Mouse (Mus musculus): Measurements from ENCODE around the gene Rpl35. TPM values are rescaled to one million over a fixed set of nuclear protein-coding genes. Genes with fewer than 3 reads are reported as not detected.
"Not testable (repeated sequence)": the region's sequence is repeated elsewhere in the genome, so short reads cannot be mapped to it uniquely, and the experiment has no call there.

Rpl35 gene
- polyA plus RNA-seq, 2 experiments, result 465 to 714 TPM

DNA sequence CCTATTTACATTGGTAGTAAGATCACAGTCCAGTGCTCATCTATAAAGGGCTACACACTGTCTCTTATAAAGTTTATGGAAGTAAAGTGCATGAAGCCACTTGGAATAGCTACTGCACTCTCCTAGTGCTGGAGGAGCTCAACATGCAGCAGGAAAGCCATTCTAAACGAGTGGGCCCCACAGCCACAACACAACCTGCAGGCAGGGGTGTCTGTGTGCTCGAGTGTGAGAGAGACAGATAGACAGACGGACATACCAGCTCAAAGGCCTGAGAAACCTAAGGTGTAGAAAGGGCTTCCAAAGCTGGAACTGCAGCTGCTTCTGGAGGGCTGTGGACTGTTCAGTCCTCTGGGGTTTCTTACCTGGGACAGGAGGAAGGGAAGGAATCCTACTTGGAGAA lies 11.2 kb upstream of the Rpl35 start:
- no peak for ATAC-seq (ENCODE audit: insufficient read depth)
- TF ChIP-seq CTCF (IDR thresholded peaks at IDR 0.05; ENCODE audit: low read depth) (no peak), EP300 (IDR thresholded peaks at IDR 0.05; ENCODE audit: low read depth) (no peak)
- 64% methylated on average over 3 of the region's 3 CpGs for WGBS (ENCODE audit: insufficient replicate concordance)
- Histone ChIP-seq H3K4me2 (ENCODE audit: low read depth) (no peak overlapping the region), H3K4me1 (replicated peaks; ENCODE audit: control insufficient read depth in 2 of 2, insufficient read depth in 2 of 2, low read length in 1 of 2) (0 out of 4 replicates have a peak, but pooled peaks cover 0 to 4% of the 10 kb centered on the region in 2 experiments), H3K4me3 (ENCODE audit: insufficient read depth in 1 of 2, low read depth in 2 of 2, low read length in 2 of 2) (no peak overlapping the region), H3K36me3 (replicated peaks; ENCODE audit: control insufficient read depth, insufficient read depth, low read depth) (peaks cover 51% of the 10 kb centered on the region), H3K27ac (no peak overlapping the region), H3K9ac (replicated peaks) (no peak overlapping the region), H3K9me3 (ENCODE audit: control insufficient read depth, low read length) (no peaks in the 10 kb centered on the region), H3K27me3 (ENCODE audit: control insufficient read depth, insufficient read depth, low read length) (no peaks in the 10 kb centered on the region)
- DNase-seq (ENCODE audit: low read depth in 3 of 3, low spot score in 3 of 3), result no peak

DNA sequence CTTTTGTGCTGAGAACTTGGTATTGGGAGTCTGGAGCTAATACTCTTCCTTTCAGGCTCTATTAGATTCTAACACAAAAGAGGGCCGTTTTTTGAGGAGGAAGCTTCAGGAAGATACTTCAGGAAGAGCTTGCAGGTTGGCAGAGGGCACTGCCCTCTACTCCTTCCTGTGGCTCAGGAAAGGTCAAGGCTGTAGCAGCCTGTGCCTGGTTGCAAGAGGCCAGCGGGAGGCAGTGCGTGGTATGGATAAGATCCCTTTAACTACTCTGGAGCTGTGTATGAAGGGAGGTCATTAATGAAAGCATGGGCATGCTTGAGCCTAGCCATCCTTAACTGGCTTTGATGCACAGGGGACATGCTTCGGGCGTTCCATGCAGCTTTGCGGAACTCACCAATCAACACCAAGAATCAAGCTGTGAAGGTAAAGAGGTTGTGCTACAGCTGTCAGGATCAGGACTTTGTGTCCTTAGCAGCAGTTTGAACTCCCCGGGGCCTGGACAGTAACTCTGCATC lies 7.4 kb upstream of the Rpl35 start:
- Histone ChIP-seq H3K27me3 (ENCODE audit: control insufficient read depth, insufficient read depth, low read length) (no peaks in the 10 kb centered on the region), H3K4me1 (replicated peaks; ENCODE audit: control insufficient read depth in 2 of 2, insufficient read depth in 2 of 2, low read length in 1 of 2) (peaks cover 9 to 18% of the 10 kb centered on the region in 2 experiments), H3K4me2 (ENCODE audit: low read depth) (no peak overlapping the region), H3K36me3 (replicated peaks; ENCODE audit: control insufficient read depth, insufficient read depth, low read depth) (peaks cover 33% of the 10 kb centered on the region), H3K9me3 (ENCODE audit: control insufficient read depth, low read length) (no peaks in the 10 kb centered on the region), H3K27ac (no peak overlapping the region), H3K9ac (replicated peaks) (no peak overlapping the region), H3K4me3 (ENCODE audit: insufficient read depth in 1 of 2, low read depth in 2 of 2, low read length in 2 of 2) (no peak overlapping the region)
- TF ChIP-seq EP300 (IDR thresholded peaks at IDR 0.05; ENCODE audit: low read depth) (no peak), CTCF (IDR thresholded peaks at IDR 0.05; ENCODE audit: low read depth) (no peak)
- ATAC-seq (ENCODE audit: insufficient read depth) (no peak), DNase-seq (ENCODE audit: low read depth in 3 of 3, low spot score in 3 of 3) (no peak)
- WGBS (ENCODE audit: insufficient replicate concordance), result 76% methylated on average over 7 of the region's 7 CpGs

DNA sequence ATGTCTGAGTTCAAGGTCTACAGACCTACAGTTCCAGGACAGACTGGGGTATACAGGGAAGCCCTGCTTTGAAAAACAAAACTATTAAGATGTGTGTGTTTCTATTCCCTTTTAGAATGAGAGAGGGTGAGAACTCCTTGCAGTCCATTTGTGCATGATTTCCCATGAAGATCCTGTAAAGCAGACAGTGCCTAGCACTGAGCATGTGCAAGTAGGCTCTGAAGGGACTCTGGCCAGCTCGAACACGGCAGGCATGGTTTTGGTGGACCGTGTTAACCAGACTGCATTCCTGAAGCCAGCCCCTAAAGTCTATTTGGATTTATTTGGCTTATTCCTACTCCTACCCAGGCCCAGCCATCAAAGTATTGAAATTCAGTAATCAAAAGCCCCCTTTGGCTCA lies 6.5 kb upstream of the Rpl35 start:
- peaks cover 12 to 21% of the 10 kb centered on the region in 2 experiments for H3K4me1 ChIP-seq (replicated peaks; ENCODE audit: control insufficient read depth in 2 of 2, insufficient read depth in 2 of 2, low read length in 1 of 2)
- H3K4me3 ChIP-seq (ENCODE audit: insufficient read depth in 1 of 2, low read depth in 2 of 2, low read length in 2 of 2), result no peak overlapping the region
- no peaks in the 10 kb centered on the region for H3K27me3 ChIP-seq (ENCODE audit: control insufficient read depth, insufficient read depth, low read length)
- TF ChIP-seq CTCF (IDR thresholded peaks at IDR 0.05; ENCODE audit: low read depth), result no peak
- TF ChIP-seq EP300 (IDR thresholded peaks at IDR 0.05; ENCODE audit: low read depth), result no peak
- WGBS (ENCODE audit: insufficient replicate concordance), result 70% methylated on average over 3 of the region's 3 CpGs
- DNase-seq (ENCODE audit: low read depth in 3 of 3, low spot score in 3 of 3), result no peak
- no peaks in the 10 kb centered on the region for H3K9me3 ChIP-seq (ENCODE audit: control insufficient read depth, low read length)
- no peak for ATAC-seq (ENCODE audit: insufficient read depth)
- no peak overlapping the region for H3K4me2 ChIP-seq (ENCODE audit: low read depth)
- no peak overlapping the region for H3K27ac ChIP-seq
- H3K36me3 ChIP-seq (replicated peaks; ENCODE audit: control insufficient read depth, insufficient read depth, low read depth), result peaks cover 33% of the 10 kb centered on the region
- no peak overlapping the region for H3K9ac ChIP-seq (replicated peaks)

DNA sequence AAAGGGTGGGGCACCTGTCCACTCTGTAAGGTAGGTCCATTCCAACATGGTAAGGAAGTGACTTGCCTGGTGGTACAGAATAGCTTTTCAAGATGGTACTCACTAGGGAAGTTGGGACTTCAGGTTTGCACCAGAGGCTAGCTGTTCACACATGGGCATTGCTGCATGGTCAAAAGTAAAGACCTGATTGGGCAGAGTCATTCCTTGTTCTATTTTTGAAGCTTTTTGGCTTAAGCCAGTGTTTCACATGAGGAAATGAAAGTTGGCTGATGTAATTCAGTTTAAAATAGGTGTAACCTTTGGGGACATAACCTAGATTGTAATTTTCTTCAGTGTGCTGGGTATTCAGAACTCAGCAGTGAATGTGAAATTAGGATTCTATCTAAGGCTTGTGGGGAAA lies 5.8 kb upstream of the Rpl35 start:
- no peak for TF ChIP-seq CTCF (IDR thresholded peaks at IDR 0.05; ENCODE audit: low read depth)
- H3K9me3 ChIP-seq (ENCODE audit: control insufficient read depth, low read length), result no peaks in the 10 kb centered on the region
- H3K4me1 ChIP-seq (replicated peaks; ENCODE audit: control insufficient read depth in 2 of 2, insufficient read depth in 2 of 2, low read length in 1 of 2), result peaks cover 16 to 25% of the 10 kb centered on the region in 2 experiments
- DNase-seq (ENCODE audit: low read depth in 3 of 3, low spot score in 3 of 3) (no peak), ATAC-seq (ENCODE audit: insufficient read depth) (no peak)
- no peak overlapping the region for H3K4me2 ChIP-seq (ENCODE audit: low read depth)
- H3K27ac ChIP-seq, result no peak overlapping the region
- H3K36me3 ChIP-seq (replicated peaks; ENCODE audit: control insufficient read depth, insufficient read depth, low read depth), result peaks cover 33% of the 10 kb centered on the region
- H3K27me3 ChIP-seq (ENCODE audit: control insufficient read depth, insufficient read depth, low read length), result no peaks in the 10 kb centered on the region
- H3K4me3 ChIP-seq (ENCODE audit: insufficient read depth in 1 of 2, low read depth in 2 of 2, low read length in 2 of 2), result no peak overlapping the region
- H3K9ac ChIP-seq (replicated peaks), result no peak overlapping the region

DNA sequence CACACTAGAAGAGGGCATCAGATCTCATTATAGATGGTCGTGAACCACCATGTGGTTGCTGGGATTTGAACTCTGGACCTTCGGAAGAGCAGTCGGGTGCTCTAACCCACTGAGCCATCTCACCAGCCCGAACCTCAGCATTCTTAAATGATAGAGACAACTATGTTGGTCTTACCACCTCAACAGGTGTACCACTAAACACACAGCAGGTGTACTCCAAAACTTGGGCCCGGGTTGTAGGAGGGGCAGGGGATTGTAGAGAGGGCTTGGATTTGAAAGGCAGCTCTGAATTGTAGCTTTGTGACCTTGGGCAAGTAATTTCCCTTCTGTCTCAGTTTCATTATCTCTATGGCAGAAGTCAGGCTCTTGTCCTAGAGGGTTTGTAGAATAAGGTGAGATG lies 4.7 kb upstream of the Rpl35 start:
- H3K9me3 ChIP-seq (ENCODE audit: control insufficient read depth, low read length); H3K27me3 ChIP-seq (ENCODE audit: control insufficient read depth, insufficient read depth, low read length); H3K9ac ChIP-seq (replicated peaks); H3K27ac ChIP-seq; H3K4me3 ChIP-seq (ENCODE audit: insufficient read depth in 1 of 2, low read depth in 2 of 2, low read length in 2 of 2); H3K4me2 ChIP-seq (ENCODE audit: low read depth); DNase-seq (ENCODE audit: low read depth in 3 of 3, low spot score in 3 of 3); ATAC-seq (ENCODE audit: insufficient read depth): not testable (repeated sequence)
- Histone ChIP-seq H3K4me1 (replicated peaks; ENCODE audit: control insufficient read depth in 2 of 2, insufficient read depth in 2 of 2, low read length in 1 of 2) (peaks cover 22 to 32% of the 10 kb centered on the region in 2 experiments), H3K36me3 (replicated peaks; ENCODE audit: control insufficient read depth, insufficient read depth, low read depth) (peaks cover 25% of the 10 kb centered on the region)
- 82% methylated on average over 4 of the region's 5 CpGs for WGBS (ENCODE audit: insufficient replicate concordance)

Measured in liver, embryonic 14.5 days (tissue).